Mouse (Mus musculus): ENCODE data around the gene Fez1.

GRCm38 (mm10) chr9:36905452-36905851, 83.8 kb downstream of the Fez1 start:
- no peak for TF ChIP-seq CTCF (IDR thresholded peaks at IDR 0.05; ENCODE audit: low read depth)
- TF ChIP-seq EP300 (IDR thresholded peaks at IDR 0.05; ENCODE audit: low read depth): no peak
